Mouse (Mus musculus): Measurements from ENCODE around the gene Nme8.

- no peak for TF ChIP-seq POLR2A (IDR thresholded peaks at IDR 0.05; ENCODE audit: borderline replicate concordance, insufficient read depth, low read length)
- no peak for TF ChIP-seq CTCF (IDR thresholded peaks at IDR 0.05; ENCODE audit: borderline replicate concordance, insufficient read depth, low read depth, low read length)
Measured at GRCm38 (mm10) chr13:19649824-19650223, 47.8 kb downstream of the Nme8 start.

Measured in cerebellum, adult 2 months (tissue).